Mouse (Mus musculus) neural tube, embryonic 11.5 days (tissue): ENCODE results near the gene Cherp. TPM values are rescaled to one million over a fixed set of nuclear protein-coding genes. Genes with fewer than 3 reads are reported as not detected.

ENCODE experiments used
- microRNA-seq: library from miRNA; unstranded; fragments of <30 nt; microRNA quantifications from one replicate; pipeline ENCODE4, GENCODE M21; 2016
- polyA plus RNA-seq: library from polyadenylated mRNA; unstranded; fragments of >200 nt; fragmentation: Nextera tagmentation; extraction: Ambion mirVana; gene quantifications from 2 replicates; pipeline ENCODE4 v1.2.1, GENCODE M21; 2014

Gene Cherp
- polyA plus RNA-seq, 1 experiment from 2014 or later = 78.6 TPM

Small RNA genes within 50 kb of the gene (microRNA-seq; reads per million reads assigned to microRNA genes)
- gene Mir7068 = 2.3 reads per million

Other genes starting within 250 kb of the Cherp start
- 178 and 184 TPM in 2 replicates for gene Ap1m1, start 235.2 kb downstream of the Cherp start, polyA plus RNA-seq
- 35.7 and 38.2 TPM in 2 replicates for gene Gm10282, start 170.0 kb downstream of the Cherp start, polyA plus RNA-seq
- 6.0 and 6.2 TPM in 2 replicates for gene Klf2, start 156.2 kb downstream of the Cherp start, polyA plus RNA-seq
- 77.7 and 81.0 TPM in 2 replicates for gene Eps15l1, start 53.8 kb downstream of the Cherp start, polyA plus RNA-seq
- 1.2 and 1.9 TPM in 2 replicates for gene Calr3, start 31.4 kb downstream of the Cherp start, polyA plus RNA-seq
- gene 1700030K09Rik, start 31.3 kb downstream of the Cherp start, polyA plus RNA-seq = 13.3 and 15.4 TPM in 2 replicates
- 13.6 and 14.6 TPM in 2 replicates for gene Slc35e1, start 17.4 kb upstream of the Cherp start, polyA plus RNA-seq
- 14.6 and 16.6 TPM in 2 replicates for gene Med26, start 73.0 kb upstream of the Cherp start, polyA plus RNA-seq
- 124 and 125 TPM in 2 replicates for gene Smim7, start 95.9 kb upstream of the Cherp start, polyA plus RNA-seq
- 17.3 and 17.5 TPM in 2 replicates for gene Tmem38a, start 96.8 kb upstream of the Cherp start, polyA plus RNA-seq
- 0.12 and 0.16 TPM in 2 replicates for gene Nwd1, start 171.5 kb upstream of the Cherp start, polyA plus RNA-seq
- gene Sin3b, start 248.1 kb upstream of the Cherp start, polyA plus RNA-seq = 167 and 169 TPM in 2 replicates